Mouse (Mus musculus) gastrocnemius, postnatal 4 days (tissue): ENCODE data around the gene Samd14. TPM values are rescaled to one million over a fixed set of nuclear protein-coding genes. Genes with fewer than 3 reads are reported as not detected.

ENCODE experiments used
- DNase-seq, 2 experiments: peaks; one replicate each; pipeline ENCODE4 v3.0.0; 2021 to 2022; ENCODE audit warnings: low spot score in 2 of 2, mixed read lengths in 2 of 2
- total RNA-seq, 2 experiments: library from RNA; stranded (reverse); gene quantifications; 2 replicates each; pipeline ENCODE4 v1.2.3; 2021

The Samd14 gene
- total RNA-seq, 2 experiments from 2014 or later: 10.8 to 11.4 TPM

GRCm38 (mm10) chr11:94988780-94989561 lies 20.7 kb upstream of the Samd14 start:
- peak in 1 of 2 experiments; percentile 63 for DNase-seq

- peak in 1 of 2 experiments; percentile 78 for DNase-seq
Observed at GRCm38 (mm10) chr11:94989562-94990017, 20.1 kb upstream of the Samd14 start.

- DNase-seq: no peak
Observed at GRCm38 (mm10) chr11:94990102-94990748, 19.5 kb upstream of the Samd14 start.

GRCm38 (mm10) chr11:94990749-94991577 lies 18.7 kb upstream of the Samd14 start, which contains the start of gene Ppp1r9b:
Gene Ppp1r9b (plus strand): TSS chr11:94991035.
- peak; percentile 85 to 93 for DNase-seq

GRCm38 (mm10) chr11:94991641-94992479 lies 17.8 kb upstream of the Samd14 start:
- DNase-seq: peak in 1 of 2 experiments; percentile 58

- no peak for DNase-seq
Observed at GRCm38 (mm10) chr11:94992480-94992753, 17.3 kb upstream of the Samd14 start.

GRCm38 (mm10) chr11:94992754-94993606 lies 16.7 kb upstream of the Samd14 start:
- peak in 1 of 2 experiments; percentile 62 for DNase-seq

- no peak for DNase-seq
Observed at GRCm38 (mm10) chr11:94994208-94994814, 15.4 kb upstream of the Samd14 start.

- no peak for DNase-seq
Observed at GRCm38 (mm10) chr11:94994947-94995772, 14.5 kb upstream of the Samd14 start.

GRCm38 (mm10) chr11:94996101-94996500 lies 13.6 kb upstream of the Samd14 start:
- DNase-seq: no peak

GRCm38 (mm10) chr11:94996984-94997383 lies 12.7 kb upstream of the Samd14 start:
- no peak for DNase-seq

GRCm38 (mm10) chr11:94997596-94997995 lies 12.1 kb upstream of the Samd14 start:
- no peak for DNase-seq

- no peak for DNase-seq
Observed at GRCm38 (mm10) chr11:94998041-94998531, 11.6 kb upstream of the Samd14 start.

- DNase-seq: no peak
Observed at GRCm38 (mm10) chr11:95000128-95000527, 9.6 kb upstream of the Samd14 start.

GRCm38 (mm10) chr11:95000548-95000947 lies 9.1 kb upstream of the Samd14 start:
- DNase-seq: no peak

- peak in 1 of 2 experiments; percentile 67 for DNase-seq
Observed at GRCm38 (mm10) chr11:95001058-95001457, 8.6 kb upstream of the Samd14 start.

- no peak for DNase-seq
Observed at GRCm38 (mm10) chr11:95001584-95002347, 7.9 kb upstream of the Samd14 start.
